Mouse (Mus musculus): ENCODE data around the gene Adat1. TPM values are rescaled to one million over a fixed set of nuclear protein-coding genes. Genes with fewer than 3 reads are reported as not detected.

The Adat1 gene
- 0.55 and 0.96 TPM in 2 replicates for polyA plus RNA-seq (2012)

GRCm38 (mm10) chr8:111992013-111992702 is at the start of gene Adat1:
Gene Adat1 (minus strand): TSS chr8:111992302.

GRCm38 (mm10) chr8:112014936-112015335 is 22.8 kb upstream of the Adat1 start, which contains the start of gene Gm6793:
Gene Gm6793 (minus strand): TSS chr8:112015036.

GRCm38 (mm10) chr8:112010997-112011815 is 19.1 kb upstream of the Adat1 start, which contains the start of the genes Kars and Terf2ip:
Gene Kars (minus strand): TSS chr8:112011323.
Gene Terf2ip (plus strand): TSS chr8:112011398.

GRCm38 (mm10) chr8:111940171-111941100 is 51.7 kb downstream of the Adat1 start, which contains the start of gene Gabarapl2:
Gene Gabarapl2 (plus strand): TSS chr8:111940703.

GRCm38 (mm10) chr8:111933348-111934076 is 58.6 kb downstream of the Adat1 start, which contains the start of gene Tmem231:
Gene Tmem231 (minus strand): TSS chr8:111933881.

Other genes starting within 250 kb of the Adat1 start
- gene Bcar1, start 248.5 kb downstream of the Adat1 start, polyA plus RNA-seq (2012) = 0.86 and 0.96 TPM in 2 replicates
- gene Cfdp1, start 138.0 kb downstream of the Adat1 start, polyA plus RNA-seq (2012) = 18.2 and 25.7 TPM in 2 replicates
- gene Tmem170, start 115.6 kb downstream of the Adat1 start, polyA plus RNA-seq (2012) = 0.18 and 0.26 TPM in 2 replicates
- gene Chst5, start 81.9 kb downstream of the Adat1 start, polyA plus RNA-seq (2012) = not detected in 2 replicates
- gene Tmem231, start 58.4 kb downstream of the Adat1 start, polyA plus RNA-seq (2012) = 1.7 and 2.2 TPM in 2 replicates
- gene Gabarapl2, start 51.6 kb downstream of the Adat1 start, polyA plus RNA-seq (2012) = 3.6 and 4.2 TPM in 2 replicates
- gene Kars, start 19.0 kb upstream of the Adat1 start, polyA plus RNA-seq (2012) = 84.0 and 86.1 TPM in 2 replicates
- 8.1 and 10.1 TPM in 2 replicates for gene Terf2ip, start 19.1 kb upstream of the Adat1 start, polyA plus RNA-seq (2012)
- 0.05 and 0.47 TPM in 2 replicates for gene Gm6793, start 22.7 kb upstream of the Adat1 start, polyA plus RNA-seq (2012)

Measured in megakaryocyte-erythroid progenitor cell, adult 5 weeks (primary cell).